22 mouse cellular contexts compared by ENCODE assay signal in genomic region chr2:34284239-34284638, GRCm38 (mm10).
"Had no signal": no experiment of that assay in that cellular context is flagged by ENCODE, and none has a peak within 500 bp of the region (broad histone marks: within the 10 kb centered on the region; RNA-seq: fewer than 3 reads in every experiment).

No protein-coding gene starts in this region.

- H3K4me3 ChIP-seq: heart, embryonic 10.5 days; heart, embryonic 12.5 days; hindbrain, embryonic 15.5 days; intestine, embryonic 15.5 days; layer of hippocampus, adult 2 months; left cerebral cortex, adult 2 months; limb, embryonic 10.5 days; limb, embryonic 12.5 days; liver, embryonic 12.5 days; liver, embryonic 15.5 days had no signal

- DNase-seq: gastrocnemius, postnatal 25 days; heart, postnatal 10 days; heart, postnatal 4 days; kidney, adult 18-20 months; kidney, adult 8-10 months; kidney, postnatal 10 days; kidney, postnatal 25 days; kidney, postnatal 4 days; liver; liver, postnatal 0 days had no signal

- H3K9ac ChIP-seq: heart, embryonic 12.5 days; hindbrain, embryonic 15.5 days; intestine, embryonic 15.5 days; limb, embryonic 12.5 days; liver, embryonic 12.5 days; liver, embryonic 15.5 days; liver, postnatal 0 days had no signal

- H3K9me3 ChIP-seq: heart, embryonic 10.5 days; heart, embryonic 12.5 days; hindbrain, embryonic 15.5 days; intestine, embryonic 15.5 days; limb, embryonic 10.5 days; limb, embryonic 12.5 days; liver, embryonic 12.5 days; liver, embryonic 15.5 days had no signal

- H3K4me1 ChIP-seq: heart, embryonic 10.5 days; heart, embryonic 12.5 days; intestine, embryonic 15.5 days had no signal

- H3K27me3 ChIP-seq: heart, embryonic 12.5 days; hindbrain, embryonic 15.5 days; intestine, embryonic 15.5 days; limb, embryonic 12.5 days; liver, embryonic 12.5 days; liver, embryonic 15.5 days had no signal

- ATAC-seq: inflammation-experienced regulatory T-cells, adult 6 months; intestine, embryonic 15.5 days; intestine, postnatal 0 days; liver, embryonic 12.5 days; liver, postnatal 0 days had no signal

- H3K4me2 ChIP-seq: heart, embryonic 12.5 days; hindbrain, embryonic 15.5 days; intestine, embryonic 15.5 days; limb, embryonic 12.5 days; liver, embryonic 12.5 days; liver, embryonic 15.5 days had no signal

- H3K36me3 ChIP-seq: heart, embryonic 10.5 days; heart, embryonic 12.5 days; hindbrain, embryonic 15.5 days; intestine, embryonic 15.5 days; limb, embryonic 10.5 days; limb, embryonic 12.5 days; liver, embryonic 12.5 days; liver, embryonic 15.5 days had no signal

- H3K27ac ChIP-seq: heart, embryonic 10.5 days; hindbrain, embryonic 15.5 days; intestine, embryonic 15.5 days; layer of hippocampus, adult 2 months; left cerebral cortex, adult 2 months; limb, embryonic 10.5 days; limb, embryonic 12.5 days; liver, embryonic 12.5 days; liver, embryonic 15.5 days had no signal
